Mouse (Mus musculus): ENCODE measurements at regions not wholly inside any gene's neighbourhood (a gene's known extent, or its start where the extent isn't known, plus 50 kb on each side); places are given as distances from the start of the nearest gene placed in this dataset.

- no peaks in the 10 kb centered on the region for H3K4me1 ChIP-seq (ENCODE audit: control insufficient read depth in 1 of 2, insufficient read depth in 2 of 2, low read length in 2 of 2)
- TF ChIP-seq MEF2A (IDR thresholded peaks at IDR 0.05; ENCODE audit: extremely low read depth, insufficient replicate concordance, low read depth, low read length, poor library complexity, severe bottlenecking) (no peak), BHLHE40 (IDR thresholded peaks at IDR 0.05; ENCODE audit: borderline replicate concordance, low read depth, low read length) (no peak), MYC (IDR thresholded peaks at IDR 0.05; ENCODE audit: low read depth, low read length) (no peak), HCFC1 (IDR thresholded peaks at IDR 0.05; ENCODE audit: low read depth, low read length) (no peak), JUND (IDR thresholded peaks at IDR 0.05; ENCODE audit: low read depth, low read length) (no peak), MXI1 (IDR thresholded peaks at IDR 0.05; ENCODE audit: low read depth, low read length) (no peak)
- H3K9me3 ChIP-seq (replicated peaks; ENCODE audit: insufficient read depth, low read length), result no peaks in the 10 kb centered on the region
- no peak overlapping the region for H3K9ac ChIP-seq (ENCODE audit: control insufficient read depth, low read depth, low read length, poor library complexity, severe bottlenecking)
- no peak for DNase-seq (ENCODE audit: low read depth, low spot score)
- no peaks in the 10 kb centered on the region for H3K27me3 ChIP-seq (ENCODE audit: control insufficient read depth in 1 of 2, insufficient read depth in 2 of 2, low read length in 2 of 2)
- no peak overlapping the region for H3K27ac ChIP-seq (ENCODE audit: control insufficient read depth, low read depth, low read length)
- H3K4me3 ChIP-seq (ENCODE audit: control insufficient read depth in 1 of 2, insufficient read depth in 1 of 2, low read depth in 2 of 2, low read length in 2 of 2), result no peak overlapping the region
- no peaks in the 10 kb centered on the region for H3K36me3 ChIP-seq (ENCODE audit: control insufficient read depth in 1 of 2, insufficient read depth in 2 of 2, low read length in 2 of 2)
- H3K79me2 ChIP-seq (ENCODE audit: control insufficient read depth, insufficient read depth, low read length, poor library complexity), result no peaks in the 10 kb centered on the region
Measured at GRCm38 (mm10) chr11:56195316-56195715, 154.5 kb upstream of the Nmur2 start.

GRCm38 (mm10) chr11:56193426-56193825 lies 152.6 kb upstream of the Nmur2 start:
- no peak for TF ChIP-seq BHLHE40 (IDR thresholded peaks at IDR 0.05; ENCODE audit: borderline replicate concordance, low read depth, low read length)
- no peak for TF ChIP-seq TAL1 (IDR thresholded peaks at IDR 0.05; ENCODE audit: low read length)
- no peak for TF ChIP-seq TBP (IDR thresholded peaks at IDR 0.05; ENCODE audit: low read depth, low read length)
- no peak for TF ChIP-seq ZNF384 (IDR thresholded peaks at IDR 0.05; ENCODE audit: low read depth, low read length)
- no peak for TF ChIP-seq EP300 (IDR thresholded peaks at IDR 0.05; ENCODE audit: low read depth in 1 of 2, low read length in 2 of 2)
- no peak for TF ChIP-seq CHD2 (IDR thresholded peaks at IDR 0.05; ENCODE audit: low read length)
- no peak for TF ChIP-seq CHD1 (IDR thresholded peaks at IDR 0.05; ENCODE audit: low read depth, low read length)
- no peak for TF ChIP-seq MXI1 (IDR thresholded peaks at IDR 0.05; ENCODE audit: low read depth, low read length)
- no peak for TF ChIP-seq CTCF (IDR thresholded peaks at IDR 0.05 in 2 of 3, conservative IDR thresholded peaks at IDR 0.05 in 1 of 3; ENCODE audit: control insufficient read depth in 1 of 3, insufficient read depth in 1 of 3, low read depth in 2 of 3, low read length in 3 of 3, poor library complexity in 1 of 3, severe bottlenecking in 1 of 3)
- no peak for TF ChIP-seq NRF1 (IDR thresholded peaks at IDR 0.05; ENCODE audit: insufficient read depth, low read depth, low read length, poor library complexity, severe bottlenecking)
- no peak for TF ChIP-seq JUND (IDR thresholded peaks at IDR 0.05; ENCODE audit: low read depth, low read length)
- no peak for TF ChIP-seq SMC3 (IDR thresholded peaks at IDR 0.05; ENCODE audit: low read depth, low read length)
- TF ChIP-seq ZC3H11A (IDR thresholded peaks at IDR 0.05; ENCODE audit: low read depth, low read length), result no peak
- TF ChIP-seq USF1 (IDR thresholded peaks at IDR 0.05; ENCODE audit: low read depth, low read length), result no peak
- TF ChIP-seq HCFC1 (IDR thresholded peaks at IDR 0.05; ENCODE audit: low read depth, low read length), result no peak
- no peak for TF ChIP-seq NELFE (IDR thresholded peaks at IDR 0.05; ENCODE audit: low read depth, low read length)
- Histone ChIP-seq H3K36me3 (ENCODE audit: control insufficient read depth in 1 of 2, insufficient read depth in 2 of 2, low read length in 2 of 2) (no peaks in the 10 kb centered on the region), H3K27ac (ENCODE audit: control insufficient read depth, low read depth, low read length) (no peak overlapping the region), H3K9me3 (replicated peaks; ENCODE audit: insufficient read depth, low read length) (no peaks in the 10 kb centered on the region), H3K9ac (ENCODE audit: control insufficient read depth, low read depth, low read length, poor library complexity, severe bottlenecking) (no peak overlapping the region), H3K4me1 (ENCODE audit: control insufficient read depth in 1 of 2, insufficient read depth in 2 of 2, low read length in 2 of 2) (no peaks in the 10 kb centered on the region), H3K4me3 (ENCODE audit: control insufficient read depth in 1 of 2, insufficient read depth in 1 of 2, low read depth in 2 of 2, low read length in 2 of 2) (no peak overlapping the region), H3K27me3 (ENCODE audit: control insufficient read depth in 1 of 2, insufficient read depth in 2 of 2, low read length in 2 of 2) (no peaks in the 10 kb centered on the region), H3K79me2 (ENCODE audit: control insufficient read depth, insufficient read depth, low read length, poor library complexity) (no peaks in the 10 kb centered on the region)
- DNase-seq (ENCODE audit: low read depth, low spot score), result no peak
